ENCODE assay signal across 17 mouse cellular contexts in genomic region chr17:49559786-49560289, GRCm38 (mm10). TPM values are rescaled to one million over a fixed set of nuclear protein-coding genes. Genes with fewer than 3 reads are reported as not detected.
DNase-seq lines count a peak whose midpoint lies in the region; ATAC-seq lines count a peak whose summit lies in the region.
"Had no signal": no experiment of that assay in that cellular context is flagged by ENCODE, and none has a peak within 500 bp of the region (broad histone marks: within the 10 kb centered on the region; RNA-seq: fewer than 3 reads in every experiment).

No protein-coding gene starts in this region.

- no peak overlapping the region for H3K9ac ChIP-seq in kidney, embryonic 16.5 days (replicated peaks; ENCODE audit: low read length)
- no peak overlapping the region for H3K9ac ChIP-seq in embryonic facial prominence, embryonic 14.5 days (ENCODE audit: low read depth, low read length)
- H3K9ac ChIP-seq: hindbrain, embryonic 14.5 days; liver, embryonic 15.5 days had no signal

- no peak overlapping the region for H3K4me2 ChIP-seq in kidney, embryonic 16.5 days (replicated peaks; ENCODE audit: low read depth, low read length)
- no peak overlapping the region for H3K4me2 ChIP-seq in embryonic facial prominence, embryonic 14.5 days (ENCODE audit: low read depth, low read length)
- H3K4me2 ChIP-seq: hindbrain, embryonic 14.5 days; liver, embryonic 15.5 days had no signal

- no peak overlapping the region for H3K27ac ChIP-seq in kidney, embryonic 16.5 days (ENCODE audit: low read length)
- 0 out of 2 replicates have a peak overlapping the region, but pooled peaks have one; percentile 2 for H3K27ac ChIP-seq in embryonic facial prominence, embryonic 14.5 days (replicated peaks; ENCODE audit: low read depth, low read length)
- H3K27ac ChIP-seq: hindbrain, embryonic 14.5 days; liver, embryonic 15.5 days had no signal

- H3K27me3 ChIP-seq in kidney, embryonic 16.5 days (ENCODE audit: insufficient read depth, low read length) = no peaks in the 10 kb centered on the region
- no peaks in the 10 kb centered on the region for H3K27me3 ChIP-seq in embryonic facial prominence, embryonic 14.5 days (replicated peaks; ENCODE audit: control insufficient read depth, insufficient read depth, low read length)

- peaks cover 25% of the 10 kb centered on the region; the same call in 1 of the 2 replicates for H3K4me1 ChIP-seq in kidney, embryonic 16.5 days (ENCODE audit: insufficient read depth, low read length)
- H3K4me1 ChIP-seq in embryonic facial prominence, embryonic 14.5 days (ENCODE audit: control insufficient read depth, insufficient read depth, low read length) = peaks cover 17% of the 10 kb centered on the region; the same call in 1 of the 2 replicates
- H3K4me1 ChIP-seq: liver, embryonic 15.5 days; megakaryocyte, embryonic 14.5 days had no signal

- no peaks in the 10 kb centered on the region for H3K9me3 ChIP-seq in kidney, embryonic 16.5 days (ENCODE audit: low read length)
- H3K9me3 ChIP-seq in embryonic facial prominence, embryonic 14.5 days (ENCODE audit: control insufficient read depth, low read length) = no peaks in the 10 kb centered on the region
- H3K9me3 ChIP-seq: liver, embryonic 15.5 days had no signal

- ATAC-seq in kidney, embryonic 16.5 days (ENCODE audit: low FRiP score, low TSS enrichment) = no peak
- ATAC-seq in embryonic facial prominence, embryonic 14.5 days (ENCODE audit: low read depth) = no peak
- no peak for ATAC-seq in erythroblast, adult 5-6 weeks (replicated peaks; ENCODE audit: low FRiP score, poor library complexity, severe bottlenecking)
- ATAC-seq: forebrain, embryonic 14.5 days had no signal

- no peaks in the 10 kb centered on the region for H3K36me3 ChIP-seq in kidney, embryonic 16.5 days (ENCODE audit: insufficient read depth, low read length)
- H3K36me3 ChIP-seq in embryonic facial prominence, embryonic 14.5 days (ENCODE audit: control insufficient read depth, insufficient read depth, low read length) = no peaks in the 10 kb centered on the region
- H3K36me3 ChIP-seq: liver, embryonic 15.5 days had no signal

- no peak overlapping the region for H3K4me3 ChIP-seq in kidney, embryonic 16.5 days (ENCODE audit: low read length)
- H3K4me3 ChIP-seq in embryonic facial prominence, embryonic 14.5 days (ENCODE audit: low read depth, low read length) = no peak overlapping the region
- H3K4me3 ChIP-seq: liver, embryonic 15.5 days; megakaryocyte, embryonic 14.5 days had no signal

- DNase-seq in cerebellum, adult 11-12 months = peak; percentile 11
- DNase-seq in cerebellum, postnatal 25 days = no peak
- peak; percentile 28 for DNase-seq in kidney, adult 9 months
- no peak for DNase-seq in embryonic facial prominence, embryonic 14.5 days (ENCODE audit: low spot score)
- DNase-seq in kidney, postnatal 25 days = peak; percentile 19 to 56
- no peak for DNase-seq in ovary, postnatal 36 days (ENCODE audit: low spot score)
- DNase-seq: gastrocnemius, postnatal 10 days; heart, adult 11 months; heart, postnatal 36 days; lung, postnatal 14 days; thymus, postnatal 14 days had no signal

- WGBS in kidney, embryonic 16.5 days = 13% methylated on average over 5 of the region's 5 CpGs
- 39% methylated on average over 5 of the region's 5 CpGs for WGBS in embryonic facial prominence, embryonic 14.5 days

RNA-seq across cellular contexts. Expression of gene Daam2, which starts 4.3 kb away (rescaled TPM):
- polyA plus RNA-seq in kidney, embryonic 16.5 days (2015; fragmentation: Nextera tagmentation; extraction: Ambion mirVana) = 6.7 and 8.1 TPM in 2 replicates
- 8.0 and 8.6 TPM in 2 replicates for polyA plus RNA-seq in embryonic facial prominence, embryonic 14.5 days (2014; fragmentation: Nextera tagmentation; extraction: Ambion mirVana)
- not detected in 2 replicates for total RNA-seq in erythroblast, adult 5-6 weeks (2015; ENCODE audit: low replicate concordance)
- 0.56 TPM in 1 of 2 replicates, not detected in the other for total RNA-seq in erythroblast, adult 5-6 weeks (2017; ENCODE audit: low replicate concordance)

RNA-seq across cellular contexts. Expression of gene Kif6, which starts 55.1 kb away (rescaled TPM):
- 1.6 and 2.2 TPM in 2 replicates for polyA plus RNA-seq in kidney, embryonic 16.5 days (2015; fragmentation: Nextera tagmentation; extraction: Ambion mirVana)
- 2.1 and 2.3 TPM in 2 replicates for polyA plus RNA-seq in embryonic facial prominence, embryonic 14.5 days (2014; fragmentation: Nextera tagmentation; extraction: Ambion mirVana)
- total RNA-seq in erythroblast, adult 5-6 weeks (2015; ENCODE audit: low replicate concordance) = not detected in 2 replicates
- total RNA-seq in erythroblast, adult 5-6 weeks (2017; ENCODE audit: low replicate concordance) = not detected in 2 replicates
- total RNA-seq: gastrocnemius, postnatal 10 days had no signal

Comparison
In these comparisons a context has a peak if more than half of its experiments do, and no peak if none do; other contexts are left out.
1. DNase-seq: peak in cerebellum, adult 11-12 months (single experiment), kidney, adult 9 months (single experiment) and kidney, postnatal 25 days (2 of 2); none in cerebellum, postnatal 25 days (0 of 2), embryonic facial prominence, embryonic 14.5 days (single experiment) and ovary, postnatal 36 days (single experiment).